Mouse (Mus musculus) thymus, postnatal 0 days (tissue): ENCODE results near the gene Mrpl33. TPM values are rescaled to one million over a fixed set of nuclear protein-coding genes. Genes with fewer than 3 reads are reported as not detected.

ENCODE experiments used
- DNase-seq: peaks from one replicate; pipeline ENCODE4 v3.0.0-alpha.2; 2015; ENCODE audit warnings: low spot score
- polyA plus RNA-seq: library from polyadenylated mRNA; unstranded; fragments of >200 nt; fragmentation: Nextera tagmentation; extraction: Ambion mirVana; gene quantifications from 2 replicates; pipeline ENCODE4 v1.2.1, GENCODE M21; 2015

The Mrpl33 gene
- polyA plus RNA-seq, 1 experiment from 2014 or later: 428 TPM

- DNase-seq: no peak
Observed at GRCm38 (mm10) chr5:31636636-31637253, 40.0 kb downstream of the Mrpl33 start.

- DNase-seq: no peak
Observed at GRCm38 (mm10) chr5:31640542-31640941, 43.8 kb downstream of the Mrpl33 start.

GRCm38 (mm10) chr5:31642300-31642699 is 45.6 kb downstream of the Mrpl33 start:
- no peak for DNase-seq

- no peak for DNase-seq
Observed at GRCm38 (mm10) chr5:31644272-31644671, 47.5 kb downstream of the Mrpl33 start.

GRCm38 (mm10) chr5:31644847-31645246 is 48.1 kb downstream of the Mrpl33 start:
- DNase-seq: no peak

- no peak for DNase-seq
Observed at GRCm38 (mm10) chr5:31645798-31646197, 49.1 kb downstream of the Mrpl33 start.

GRCm38 (mm10) chr5:31646574-31646973 is 49.8 kb downstream of the Mrpl33 start:
- DNase-seq: no peak

- no peak for DNase-seq
Observed at GRCm38 (mm10) chr5:31647327-31647726, 50.6 kb downstream of the Mrpl33 start.

GRCm38 (mm10) chr5:31650518-31651288 is 54.0 kb downstream of the Mrpl33 start:
- no peak for DNase-seq

- DNase-seq: no peak
Observed at GRCm38 (mm10) chr5:31655688-31656190, 59.0 kb downstream of the Mrpl33 start.

- no peak for DNase-seq
Observed at GRCm38 (mm10) chr5:31666176-31666575, 69.4 kb downstream of the Mrpl33 start.

- DNase-seq: no peak
Observed at GRCm38 (mm10) chr5:31668325-31668968, 71.7 kb downstream of the Mrpl33 start.

GRCm38 (mm10) chr5:31669984-31670383 is 73.2 kb downstream of the Mrpl33 start:
- no peak for DNase-seq

- no peak for DNase-seq
Observed at GRCm38 (mm10) chr5:31671137-31671536, 74.4 kb downstream of the Mrpl33 start.

GRCm38 (mm10) chr5:31673431-31673830 is 76.7 kb downstream of the Mrpl33 start:
- no peak for DNase-seq

GRCm38 (mm10) chr5:31678000-31678399 is 81.3 kb downstream of the Mrpl33 start:
- no peak for DNase-seq

- DNase-seq: no peak
Observed at GRCm38 (mm10) chr5:31680183-31680582, 83.4 kb downstream of the Mrpl33 start.

- DNase-seq: no peak
Observed at GRCm38 (mm10) chr5:31682305-31682704, 85.6 kb downstream of the Mrpl33 start.

GRCm38 (mm10) chr5:31686040-31686439 is 89.3 kb downstream of the Mrpl33 start:
- no peak for DNase-seq

GRCm38 (mm10) chr5:31687972-31688371 is 91.2 kb downstream of the Mrpl33 start:
- DNase-seq: no peak

GRCm38 (mm10) chr5:31693191-31693590 is 96.5 kb downstream of the Mrpl33 start:
- no peak for DNase-seq

- peak; percentile 18 for DNase-seq
Observed at GRCm38 (mm10) chr5:31696971-31697643, 100.4 kb downstream of the Mrpl33 start, which contains the start of gene Rbks. Rbks (minus strand) TSS chr5:31697627.
